Comparison of ENCODE assay signal across 13 mouse cellular contexts in genomic region chr6:46972640-46973039, GRCm38 (mm10).
DNase-seq lines count a peak whose midpoint lies in the region; ATAC-seq lines count a peak whose summit lies in the region.
"Had no signal": no experiment of that assay in that cellular context is flagged by ENCODE, and none has a peak within 500 bp of the region (broad histone marks: within the 10 kb centered on the region; RNA-seq: fewer than 3 reads in every experiment).

No protein-coding gene starts in this region.

- DNase-seq in urinary bladder, postnatal 25 days (ENCODE audit: low spot score), result peak; percentile 3
- DNase-seq in urinary bladder, adult 2 months (ENCODE audit: low spot score), result no peak
- DNase-seq in lung, adult 18-20 months, result peak; percentile 6 to 24
- DNase-seq in spleen, adult 12 weeks (ENCODE audit: low spot score), result no peak
- DNase-seq in adrenal gland, postnatal 36 days, result no peak
- DNase-seq: thymus, adult 18-20 months had no signal

- no peak overlapping the region for H3K4me2 ChIP-seq in forebrain, embryonic 16.5 days (ENCODE audit: low read length)
- H3K4me2 ChIP-seq in forebrain, embryonic 12.5 days, result no peak overlapping the region
- H3K4me2 ChIP-seq: embryonic facial prominence, embryonic 12.5 days; forebrain, embryonic 15.5 days; kidney, embryonic 15.5 days; limb, embryonic 12.5 days had no signal

- H3K4me1 ChIP-seq in forebrain, embryonic 16.5 days (replicated peaks; ENCODE audit: control insufficient read depth, insufficient read depth, low read length), result no peaks in the 10 kb centered on the region
- no peaks in the 10 kb centered on the region for H3K4me1 ChIP-seq in forebrain, embryonic 12.5 days
- H3K4me1 ChIP-seq: embryonic facial prominence, embryonic 12.5 days; forebrain, embryonic 15.5 days; kidney, embryonic 15.5 days; limb, embryonic 12.5 days had no signal

- no peaks in the 10 kb centered on the region for H3K9me3 ChIP-seq in forebrain, embryonic 16.5 days (ENCODE audit: control insufficient read depth, low read length)
- no peaks in the 10 kb centered on the region for H3K9me3 ChIP-seq in forebrain, embryonic 12.5 days
- H3K9me3 ChIP-seq: embryonic facial prominence, embryonic 12.5 days; forebrain, embryonic 15.5 days; kidney, embryonic 15.5 days; limb, embryonic 12.5 days had no signal

- ATAC-seq in forebrain, embryonic 16.5 days, result peak; percentile 66
- ATAC-seq in forebrain, embryonic 12.5 days (ENCODE audit: low FRiP score), result no peak
- no peak for ATAC-seq in activated CD4-positive, CD25-positive, alpha-beta regulatory T cell, adult 4 months
- ATAC-seq: forebrain, embryonic 15.5 days had no signal

- H3K4me3 ChIP-seq in forebrain, embryonic 16.5 days (replicated peaks; ENCODE audit: low read length), result no peak overlapping the region
- H3K4me3 ChIP-seq in forebrain, embryonic 12.5 days (replicated peaks), result no peak overlapping the region
- H3K4me3 ChIP-seq: embryonic facial prominence, embryonic 12.5 days; forebrain, embryonic 15.5 days; kidney, embryonic 15.5 days; limb, embryonic 12.5 days had no signal

- no peaks in the 10 kb centered on the region for H3K36me3 ChIP-seq in forebrain, embryonic 16.5 days (ENCODE audit: control insufficient read depth, insufficient read depth)
- no peaks in the 10 kb centered on the region for H3K36me3 ChIP-seq in forebrain, embryonic 12.5 days (replicated peaks)
- H3K36me3 ChIP-seq: embryonic facial prominence, embryonic 12.5 days; forebrain, embryonic 15.5 days; kidney, embryonic 15.5 days; limb, embryonic 12.5 days had no signal

- no peak overlapping the region for H3K27ac ChIP-seq in forebrain, embryonic 16.5 days (ENCODE audit: low read length)
- no peak overlapping the region for H3K27ac ChIP-seq in forebrain, embryonic 12.5 days
- H3K27ac ChIP-seq: embryonic facial prominence, embryonic 12.5 days; forebrain, embryonic 15.5 days; kidney, embryonic 15.5 days; limb, embryonic 12.5 days had no signal

- H3K27me3 ChIP-seq in forebrain, embryonic 16.5 days (replicated peaks; ENCODE audit: control insufficient read depth, insufficient read depth, low read length), result no peaks in the 10 kb centered on the region
- H3K27me3 ChIP-seq in forebrain, embryonic 12.5 days, result no peaks in the 10 kb centered on the region
- H3K27me3 ChIP-seq: embryonic facial prominence, embryonic 12.5 days; forebrain, embryonic 15.5 days; kidney, embryonic 15.5 days; limb, embryonic 12.5 days had no signal

- WGBS in forebrain, embryonic 16.5 days, result 75% methylated on average over 2 of the region's 2 CpGs
- 82% methylated on average over 2 of the region's 2 CpGs for WGBS in forebrain, embryonic 12.5 days

- no peak overlapping the region for H3K9ac ChIP-seq in forebrain, embryonic 16.5 days (replicated peaks; ENCODE audit: low read depth, low read length)
- no peak overlapping the region for H3K9ac ChIP-seq in forebrain, embryonic 12.5 days
- H3K9ac ChIP-seq: embryonic facial prominence, embryonic 12.5 days; forebrain, embryonic 15.5 days; kidney, embryonic 15.5 days; limb, embryonic 12.5 days had no signal

Comparison
In these comparisons a context has a peak if more than half of its experiments do, and no peak if none do; other contexts are left out.
1. DNase-seq: peak in urinary bladder, postnatal 25 days (single experiment) and lung, adult 18-20 months (2 of 2); none in urinary bladder, adult 2 months (single experiment), spleen, adult 12 weeks (single experiment) and adrenal gland, postnatal 36 days (0 of 2).